Mouse (Mus musculus) neural tube, embryonic 14.5 days (tissue): ENCODE data around the gene Hoxc5. TPM values are rescaled to one million over a fixed set of nuclear protein-coding genes. Genes with fewer than 3 reads are reported as not detected.

Experiments
- ATAC-seq: fragments of 200-750 bp; cut with Nextera tagmentation; 2 replicates; pipeline ENCODE4 v1.8.0; 2017; ENCODE audit warnings: low read depth, mild to moderate bottlenecking, moderate TSS enrichment, moderate library complexity
- H3K27ac ChIP-seq: fragments of 300-500 bp; sonication (generic); 2 replicates; pipeline ENCODE4 v1.5.1; 2014; ENCODE audit warnings: low read depth, mild to moderate bottlenecking, control low read depth, low read length, moderate library complexity, mixed read lengths
- H3K27me3 ChIP-seq: fragments of 300-500 bp; sonication (generic); 2 replicates; pipeline ENCODE4 v1.6.1; 2014; ENCODE audit warnings: low read length; ENCODE audit not compliant: control insufficient read depth, insufficient read depth
- H3K36me3 ChIP-seq: fragments of 300-500 bp; sonication (generic); 2 replicates; pipeline ENCODE4 v1.6.1; 2014; ENCODE audit warnings: low read length, mixed read lengths; ENCODE audit not compliant: control insufficient read depth, insufficient read depth
- H3K4me1 ChIP-seq: fragments of 300-500 bp; sonication (generic); 2 replicates; pipeline ENCODE4 v1.6.1; 2014; ENCODE audit warnings: low read length; ENCODE audit not compliant: control insufficient read depth, insufficient read depth
- H3K4me2 ChIP-seq: fragments of 300-500 bp; sonication (generic); 2 replicates; pipeline ENCODE4 v1.6.1; 2014; ENCODE audit warnings: mild to moderate bottlenecking, low read depth, low read length, control low read depth
- H3K4me3 ChIP-seq: fragments of 300-500 bp; sonication (generic); 2 replicates; pipeline ENCODE4 v1.5.1; 2014; ENCODE audit warnings: low read depth, low read length, control low read depth, mixed read lengths
- H3K9ac ChIP-seq: fragments of 300-500 bp; sonication (generic); replicated peaks from 2 replicates; pipeline ENCODE4 v1.6.1; 2014; ENCODE audit warnings: low read depth, mild to moderate bottlenecking, control low read depth, low read length, mixed read lengths
- H3K9me3 ChIP-seq: fragments of 300-500 bp; sonication (generic); 2 replicates; pipeline ENCODE4 v1.6.1; 2016; ENCODE audit warnings: low read length; ENCODE audit not compliant: control insufficient read depth
- WGBS: fragments of 180-500 bp; shearing (Covaris S2); extraction: QIAGEN DNeasy Blood & Tissue Kit; methylation state at CpG from one replicate; pipeline ENCODE4 v1.1.7; 2014; 5-methylcytosine and 5-hydroxymethylcytosine counted together
- polyA plus RNA-seq: library from polyadenylated mRNA; unstranded; fragments of >200 nt; fragmentation: Nextera tagmentation; extraction: Ambion mirVana; gene quantifications from 2 replicates; pipeline ENCODE4 v1.2.1, GENCODE M21; 2014

Hoxc5 gene
- polyA plus RNA-seq, 1 experiment from 2014 or later, result 3.6 TPM

DNA sequence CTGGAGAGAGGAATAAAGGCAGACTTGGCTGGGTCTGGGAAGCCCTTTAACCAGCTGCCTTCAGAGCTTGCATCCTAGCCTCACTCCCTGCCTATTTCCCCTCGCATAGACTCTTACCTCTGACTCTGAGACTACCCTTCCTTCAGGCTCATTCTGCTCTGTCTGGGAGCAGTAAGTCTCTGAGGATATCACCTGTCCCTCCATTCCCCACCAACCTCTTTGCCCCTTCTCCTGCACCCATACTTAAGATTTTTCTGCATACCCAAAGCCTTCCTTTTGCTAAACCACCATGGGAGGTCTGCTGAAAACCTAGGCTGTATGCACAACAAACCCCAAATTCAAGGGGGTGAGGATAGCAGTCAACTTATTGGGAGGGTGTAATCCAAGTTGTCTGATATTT, 12.7 kb downstream of the Hoxc5 start:
- Histone ChIP-seq H3K9ac (peak overlapping the region; percentile 100), H3K4me1 (peaks cover 11% of the 10 kb centered on the region; the same call in 1 of the 2 replicates), H3K27me3 (no peaks in the 10 kb centered on the region), H3K4me2 (peak overlapping the region; percentile 94), H3K27ac (peak overlapping the region; percentile 99), H3K36me3 (no peaks in the 10 kb centered on the region), H3K4me3 (peak overlapping the region; percentile 87), H3K9me3 (no peaks in the 10 kb centered on the region)
- ATAC-seq, result no peak
- WGBS, result 6% methylated on average over 1 of the region's 1 CpGs

DNA sequence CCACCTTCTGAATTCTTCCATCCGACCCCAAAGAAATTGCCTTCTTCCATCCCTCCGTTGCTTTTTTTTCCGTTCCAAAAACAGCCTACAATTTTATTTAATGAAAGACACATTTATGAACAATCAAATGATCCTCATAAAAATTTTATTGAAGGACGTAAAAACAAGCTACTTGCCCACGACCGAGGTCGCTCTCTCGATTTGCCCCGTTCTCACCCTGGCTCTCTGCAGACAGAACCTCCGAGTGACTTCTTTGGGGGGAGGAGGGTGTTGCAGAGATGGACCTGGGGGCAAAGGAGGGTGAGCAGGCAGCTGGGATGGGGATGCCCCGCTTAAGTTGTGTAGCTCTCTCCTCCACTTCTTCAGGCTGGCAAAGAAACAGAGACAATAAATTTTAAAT, 13.1 kb downstream of the Hoxc5 start:
- H3K4me1 ChIP-seq, result peaks cover 14% of the 10 kb centered on the region; the same call in 1 of the 2 replicates
- 2% methylated on average over 11 of the region's 11 CpGs for WGBS
- H3K9ac ChIP-seq, result peak overlapping the region; percentile 100
- no peaks in the 10 kb centered on the region for H3K9me3 ChIP-seq
- peak overlapping the region; percentile 94 for H3K4me2 ChIP-seq
- H3K27ac ChIP-seq, result peak overlapping the region; percentile 99
- no peaks in the 10 kb centered on the region for H3K36me3 ChIP-seq
- H3K27me3 ChIP-seq, result no peaks in the 10 kb centered on the region
- peak overlapping the region; percentile 87 for H3K4me3 ChIP-seq
- no peak for ATAC-seq

DNA sequence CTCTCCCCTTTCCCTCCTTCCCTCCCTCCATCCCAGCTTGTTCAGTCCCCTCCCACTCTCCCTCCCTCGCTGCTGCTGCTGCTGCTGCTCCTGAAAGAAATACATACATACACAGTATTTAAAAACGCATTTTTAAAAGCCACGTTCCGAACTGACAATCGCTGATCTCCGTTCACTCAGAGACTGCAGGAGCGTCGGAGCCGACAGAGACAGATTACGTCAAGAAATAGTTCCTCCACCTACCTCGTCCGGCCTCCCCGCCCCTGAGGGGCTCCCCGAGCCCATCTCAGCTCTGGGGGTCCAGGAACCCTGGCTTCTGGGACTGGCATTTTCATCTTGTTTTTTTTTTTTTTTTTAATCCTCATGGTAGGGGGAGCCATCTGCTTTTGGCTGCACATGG, 13.7 kb downstream of the Hoxc5 start:
- no peaks in the 10 kb centered on the region for H3K9me3 ChIP-seq
- peak overlapping the region; percentile 99 for H3K27ac ChIP-seq
- H3K36me3 ChIP-seq, result no peaks in the 10 kb centered on the region
- peak overlapping the region; percentile 94 for H3K4me2 ChIP-seq
- peak; percentile 9; the same call in 1 of the 2 replicates for ATAC-seq
- peak overlapping the region; percentile 100 for H3K9ac ChIP-seq
- under 1% methylated on average over 14 of the region's 14 CpGs for WGBS
- H3K4me1 ChIP-seq, result peaks cover 17% of the 10 kb centered on the region; the same call in 1 of the 2 replicates
- H3K27me3 ChIP-seq, result no peaks in the 10 kb centered on the region
- H3K4me3 ChIP-seq, result peak overlapping the region; percentile 87

DNA sequence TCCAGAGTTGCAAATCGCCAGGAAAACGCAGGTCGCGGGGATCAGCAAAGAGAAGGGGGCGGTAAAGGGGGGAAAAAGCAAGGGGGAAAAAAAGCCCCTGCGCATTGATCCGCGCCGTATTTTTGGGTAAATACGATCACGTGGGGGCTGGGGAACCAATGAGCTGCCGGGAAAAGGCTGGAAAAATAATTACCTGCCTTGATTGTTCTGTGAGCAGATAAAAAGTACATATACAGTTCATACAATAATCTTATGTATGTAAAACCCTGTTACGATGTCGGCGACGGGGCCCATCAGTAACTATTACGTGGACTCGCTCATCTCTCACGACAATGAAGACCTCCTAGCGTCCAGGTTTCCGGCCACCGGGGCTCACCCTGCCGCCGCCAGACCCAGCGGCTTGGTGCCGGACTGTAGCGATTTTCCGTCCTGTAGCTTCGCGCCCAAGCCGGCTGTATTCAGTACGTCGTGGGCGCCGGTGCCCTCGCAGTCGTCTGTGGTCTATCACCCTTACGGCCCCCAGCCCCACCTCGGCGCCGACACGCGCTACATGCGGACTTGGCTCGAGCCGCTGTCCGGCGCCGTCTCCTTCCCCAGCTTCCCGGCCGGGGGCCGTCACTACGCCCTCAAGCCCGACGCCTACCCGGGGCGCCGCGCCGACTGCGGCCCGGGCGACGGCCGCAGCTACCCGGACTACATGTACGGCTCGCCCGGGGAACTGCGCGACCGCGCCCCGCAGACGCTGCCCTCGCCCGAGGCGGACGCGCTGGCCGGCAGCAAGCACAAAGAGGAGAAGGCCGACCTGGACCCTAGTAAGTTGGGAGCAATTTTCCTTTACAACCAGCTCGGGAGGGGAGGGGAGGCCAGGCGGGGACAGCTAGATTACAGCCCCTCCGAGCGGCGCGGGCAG, 14.4 kb downstream of the Hoxc5 start:
- no peaks in the 10 kb centered on the region for H3K27me3 ChIP-seq
- no peaks in the 10 kb centered on the region for H3K9me3 ChIP-seq
- H3K4me2 ChIP-seq, result peak overlapping the region; percentile 94
- under 1% methylated on average over 83 of the region's 88 CpGs for WGBS
- H3K4me3 ChIP-seq, result peak overlapping the region; percentile 87
- ATAC-seq, result peak; percentile 4
- peak overlapping the region; percentile 99 for H3K27ac ChIP-seq
- no peaks in the 10 kb centered on the region for H3K36me3 ChIP-seq
- peaks cover 23% of the 10 kb centered on the region; the same call in 1 of the 2 replicates for H3K4me1 ChIP-seq
- peak overlapping the region; percentile 100 for H3K9ac ChIP-seq

DNA sequence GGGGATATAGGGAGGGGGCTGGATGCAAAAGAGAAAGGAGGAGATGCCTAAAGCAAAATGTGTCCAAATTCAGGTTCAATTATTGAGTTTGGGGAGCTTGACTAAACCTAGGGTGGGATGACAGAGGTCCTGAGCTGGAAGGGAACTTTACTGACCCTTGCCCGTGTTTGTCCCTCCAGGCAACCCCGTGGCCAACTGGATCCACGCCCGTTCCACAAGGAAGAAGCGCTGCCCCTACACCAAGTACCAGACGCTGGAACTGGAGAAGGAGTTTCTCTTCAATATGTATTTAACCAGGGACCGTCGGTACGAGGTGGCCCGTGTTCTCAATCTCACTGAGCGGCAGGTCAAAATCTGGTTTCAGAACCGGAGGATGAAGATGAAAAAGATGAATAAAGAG, 16.5 kb downstream of the Hoxc5 start:
- peak overlapping the region; percentile 99 for H3K27ac ChIP-seq
- H3K9me3 ChIP-seq, result no peaks in the 10 kb centered on the region
- 2% methylated on average over 12 of the region's 12 CpGs for WGBS
- peak overlapping the region; percentile 94 for H3K4me2 ChIP-seq
- peak overlapping the region; percentile 100 for H3K9ac ChIP-seq
- no peak for ATAC-seq
- no peaks in the 10 kb centered on the region for H3K27me3 ChIP-seq
- H3K4me1 ChIP-seq, result peaks cover 38% of the 10 kb centered on the region
- H3K36me3 ChIP-seq, result no peaks in the 10 kb centered on the region
- peak overlapping the region; percentile 87 for H3K4me3 ChIP-seq

DNA sequence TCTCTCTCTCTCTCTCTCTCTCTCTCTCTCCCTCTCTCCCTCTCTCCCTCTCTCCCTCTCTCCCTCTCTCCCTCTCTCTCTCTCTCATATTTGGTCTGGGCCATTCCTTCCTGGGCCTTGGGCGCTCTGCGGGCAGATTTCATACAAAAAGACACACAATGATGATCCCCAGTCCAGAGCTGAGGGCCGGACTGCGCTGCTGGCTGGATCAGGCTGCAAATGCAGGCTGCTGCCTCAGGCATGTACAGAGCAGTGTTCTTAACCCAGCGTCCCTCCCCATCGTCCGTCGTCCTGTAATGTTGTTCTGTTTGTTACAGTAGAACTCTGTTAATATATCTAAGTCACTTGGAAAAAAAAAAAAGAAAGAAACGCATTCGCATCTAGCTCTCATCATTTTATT, 17.3 kb downstream of the Hoxc5 start:
- Histone ChIP-seq H3K4me1 (peaks cover 45% of the 10 kb centered on the region), H3K9ac (peak overlapping the region; percentile 100), H3K4me2 (peak overlapping the region; percentile 94), H3K36me3 (no peaks in the 10 kb centered on the region), H3K4me3 (peak overlapping the region; percentile 87), H3K27me3 (no peaks in the 10 kb centered on the region), H3K9me3 (no peaks in the 10 kb centered on the region), H3K27ac (peak overlapping the region; percentile 99)
- 4% methylated on average over 10 of the region's 10 CpGs for WGBS
- ATAC-seq, result no peak

DNA sequence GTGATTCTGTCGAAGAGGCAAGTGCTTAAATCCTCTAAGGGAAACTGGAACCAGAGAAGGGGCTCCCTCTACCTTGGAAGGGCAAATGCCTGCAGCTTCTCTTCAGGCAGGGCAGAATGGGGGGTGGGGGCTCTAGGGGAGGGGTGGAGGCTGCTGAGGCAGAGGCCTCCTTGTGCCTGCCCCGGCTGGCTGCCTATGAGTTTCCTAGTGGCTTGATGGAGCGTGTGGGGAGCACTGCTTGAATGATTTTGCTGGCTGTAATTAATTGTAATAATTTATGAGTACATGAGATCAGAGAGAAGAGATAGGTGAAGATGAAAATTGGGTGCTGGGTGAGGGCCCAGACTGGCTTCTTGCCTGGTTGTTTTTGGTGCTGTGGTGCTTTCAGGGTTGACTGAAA, 17.7 kb downstream of the Hoxc5 start:
- Histone ChIP-seq H3K9ac (peak overlapping the region; percentile 100), H3K4me1 (peaks cover 49% of the 10 kb centered on the region), H3K4me2 (peak overlapping the region; percentile 94), H3K9me3 (no peaks in the 10 kb centered on the region), H3K27ac (peak overlapping the region; percentile 99), H3K27me3 (no peaks in the 10 kb centered on the region), H3K4me3 (peak overlapping the region; percentile 87), H3K36me3 (no peaks in the 10 kb centered on the region)
- WGBS, result 6% methylated on average over 3 of the region's 3 CpGs
- no peak for ATAC-seq

DNA sequence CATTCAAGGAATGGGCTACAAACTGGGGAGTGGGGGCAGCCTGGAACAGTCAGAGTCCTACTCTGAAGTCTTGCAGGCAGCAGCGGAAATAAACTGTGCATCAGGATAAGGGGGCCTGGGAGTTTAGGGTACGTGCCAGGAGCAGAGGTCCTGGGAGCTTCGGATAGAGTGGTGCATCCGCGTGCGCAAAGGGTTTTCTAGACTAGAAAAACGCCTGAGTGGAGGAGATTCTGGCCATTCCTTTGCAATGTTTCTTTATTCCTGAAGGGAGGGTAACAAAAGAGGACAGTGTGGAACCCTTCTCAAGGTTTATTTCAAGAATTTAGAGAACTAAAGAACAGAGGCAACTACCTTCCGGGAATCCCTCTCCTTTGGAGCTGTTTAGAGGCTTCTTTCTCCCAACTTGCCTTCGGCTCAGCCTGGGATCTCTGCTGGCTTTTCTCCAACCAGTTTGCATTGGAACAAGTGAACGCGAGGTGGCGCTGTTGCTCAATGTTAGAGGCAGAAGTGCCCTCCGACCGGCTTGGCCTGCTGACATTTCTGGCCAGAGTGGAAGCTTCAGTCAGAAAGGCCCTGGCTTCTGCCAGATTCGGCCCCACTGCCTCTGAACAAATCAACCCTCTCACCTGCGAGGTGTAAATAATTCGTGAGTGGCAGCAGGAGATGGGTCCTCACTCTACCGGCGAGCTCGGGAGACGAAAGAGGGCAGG, 20.0 kb downstream of the Hoxc5 start:
- Histone ChIP-seq H3K9me3 (no peaks in the 10 kb centered on the region), H3K4me3 (peak overlapping the region; percentile 14), H3K27ac (peak overlapping the region; percentile 75), H3K4me2 (peak overlapping the region; percentile 94), H3K4me1 (peaks cover 63% of the 10 kb centered on the region), H3K27me3 (no peaks in the 10 kb centered on the region), H3K36me3 (no peaks in the 10 kb centered on the region), H3K9ac (peak overlapping the region; percentile 52)
- WGBS, result 2% methylated on average over 21 of the region's 21 CpGs
- ATAC-seq, result peak; percentile 16; the same call in 1 of the 2 replicates
